In genomic region chr7:125263756-125264155, GRCm38 (mm10) we compare ENCODE assay signal across 16 mouse cellular contexts.
A peak's percentile ranks its signal among the peaks of the same experiment; 100 is the strongest.
DNase-seq lines count a peak whose midpoint lies in the region; ATAC-seq and TF ChIP-seq lines count a peak whose summit lies in the region.
"Had no signal": no experiment of that assay in that cellular context is flagged by ENCODE, and none has a peak within 500 bp of the region (broad histone marks: within the 10 kb centered on the region; RNA-seq: fewer than 3 reads in every experiment).

No protein-coding gene starts in this region.

- no peaks in the 10 kb centered on the region for H3K27me3 ChIP-seq in intestine, postnatal 0 days (replicated peaks; ENCODE audit: control insufficient read depth, insufficient read depth, low read length)
- no peaks in the 10 kb centered on the region for H3K27me3 ChIP-seq in intestine, embryonic 16.5 days (replicated peaks; ENCODE audit: control insufficient read depth, insufficient read depth, low read length)
- no peaks in the 10 kb centered on the region for H3K27me3 ChIP-seq in midbrain, embryonic 12.5 days
- no peaks in the 10 kb centered on the region for H3K27me3 ChIP-seq in midbrain, embryonic 11.5 days (ENCODE audit: control insufficient read depth, insufficient read depth, low read length)
- no peaks in the 10 kb centered on the region for H3K27me3 ChIP-seq in hindbrain, embryonic 11.5 days (ENCODE audit: control insufficient read depth, insufficient read depth, low read length)
- no peaks in the 10 kb centered on the region for H3K27me3 ChIP-seq in midbrain, embryonic 16.5 days (ENCODE audit: control insufficient read depth, insufficient read depth, low read depth, low read length)
- H3K27me3 ChIP-seq: heart, embryonic 15.5 days; intestine, embryonic 15.5 days had no signal

- DNase-seq in midbrain, embryonic 11.5 days (ENCODE audit: low spot score, missing footprints), result no peak
- no peak for DNase-seq in hindbrain, embryonic 11.5 days (ENCODE audit: low spot score)
- DNase-seq in T-cell, adult 2 months (ENCODE audit: low spot score), result no peak
- no peak for DNase-seq in spleen, postnatal 14 days (ENCODE audit: low spot score in 2 of 2)
- DNase-seq: adrenal gland, postnatal 10 days; cerebellum, postnatal 36 days; gastrocnemius, postnatal 36 days; right cerebral cortex, postnatal 4 days; thymus, postnatal 25 days had no signal

- no peak overlapping the region for H3K9ac ChIP-seq in intestine, postnatal 0 days (ENCODE audit: low read depth, low read length)
- H3K9ac ChIP-seq in intestine, embryonic 16.5 days (ENCODE audit: low read depth, low read length), result no peak overlapping the region
- no peak overlapping the region for H3K9ac ChIP-seq in midbrain, embryonic 12.5 days (replicated peaks)
- no peak overlapping the region for H3K9ac ChIP-seq in midbrain, embryonic 11.5 days (ENCODE audit: low read length)
- no peak overlapping the region for H3K9ac ChIP-seq in hindbrain, embryonic 11.5 days (ENCODE audit: low read depth, low read length)
- no peak overlapping the region for H3K9ac ChIP-seq in midbrain, embryonic 16.5 days (ENCODE audit: low read depth, low read length)
- H3K9ac ChIP-seq: heart, embryonic 15.5 days; intestine, embryonic 15.5 days had no signal

- H3K27ac ChIP-seq in intestine, postnatal 0 days (ENCODE audit: low read depth, low read length), result no peak overlapping the region
- no peak overlapping the region for H3K27ac ChIP-seq in intestine, embryonic 16.5 days (ENCODE audit: low read length)
- peak overlapping the region; percentile 74 for H3K27ac ChIP-seq in midbrain, embryonic 12.5 days (replicated peaks)
- H3K27ac ChIP-seq in midbrain, embryonic 11.5 days (ENCODE audit: low read depth, low read length), result no peak overlapping the region
- peak overlapping the region; percentile 76 for H3K27ac ChIP-seq in hindbrain, embryonic 11.5 days (ENCODE audit: low read depth, low read length)
- peak overlapping the region; percentile 77 for H3K27ac ChIP-seq in midbrain, embryonic 16.5 days (ENCODE audit: low read length)
- H3K27ac ChIP-seq: heart, embryonic 15.5 days; intestine, embryonic 15.5 days; limb, embryonic 10.5 days had no signal

- H3K4me1 ChIP-seq in intestine, postnatal 0 days (replicated peaks; ENCODE audit: control insufficient read depth, insufficient read depth, low read length), result no peaks in the 10 kb centered on the region
- H3K4me1 ChIP-seq in intestine, embryonic 16.5 days (ENCODE audit: control insufficient read depth, insufficient read depth, low read length), result no peaks in the 10 kb centered on the region
- H3K4me1 ChIP-seq in midbrain, embryonic 12.5 days, result peaks cover 15% of the 10 kb centered on the region
- H3K4me1 ChIP-seq in midbrain, embryonic 11.5 days (ENCODE audit: control insufficient read depth, insufficient read depth, low read length), result no peaks in the 10 kb centered on the region; the same call in 1 of the 2 replicates
- no peaks in the 10 kb centered on the region for H3K4me1 ChIP-seq in hindbrain, embryonic 11.5 days (replicated peaks; ENCODE audit: control insufficient read depth, insufficient read depth, low read length)
- H3K4me1 ChIP-seq in midbrain, embryonic 16.5 days (ENCODE audit: control insufficient read depth, insufficient read depth, low read length), result peaks cover 16% of the 10 kb centered on the region
- H3K4me1 ChIP-seq: heart, embryonic 15.5 days; intestine, embryonic 15.5 days had no signal

- H3K9me3 ChIP-seq in intestine, postnatal 0 days (ENCODE audit: control insufficient read depth), result no peaks in the 10 kb centered on the region
- no peaks in the 10 kb centered on the region for H3K9me3 ChIP-seq in intestine, embryonic 16.5 days (ENCODE audit: control insufficient read depth, low read length)
- no peaks in the 10 kb centered on the region for H3K9me3 ChIP-seq in midbrain, embryonic 12.5 days
- H3K9me3 ChIP-seq in midbrain, embryonic 11.5 days (ENCODE audit: control insufficient read depth, low read length), result no peaks in the 10 kb centered on the region
- H3K9me3 ChIP-seq in hindbrain, embryonic 11.5 days (ENCODE audit: control insufficient read depth, low read length), result no peaks in the 10 kb centered on the region
- no peaks in the 10 kb centered on the region for H3K9me3 ChIP-seq in midbrain, embryonic 16.5 days (replicated peaks; ENCODE audit: control insufficient read depth, low read length, poor library complexity, severe bottlenecking)
- H3K9me3 ChIP-seq: heart, embryonic 15.5 days; intestine, embryonic 15.5 days; limb, embryonic 10.5 days had no signal

- 71% methylated on average over 2 of the region's 2 CpGs for WGBS in intestine, postnatal 0 days
- WGBS in intestine, embryonic 16.5 days, result 64% methylated on average over 2 of the region's 2 CpGs
- WGBS in midbrain, embryonic 12.5 days, result 64% methylated on average over 2 of the region's 2 CpGs
- 61% methylated on average over 2 of the region's 2 CpGs for WGBS in midbrain, embryonic 11.5 days
- 58% methylated on average over 2 of the region's 2 CpGs for WGBS in hindbrain, embryonic 11.5 days
- 61% methylated on average over 2 of the region's 2 CpGs for WGBS in midbrain, embryonic 16.5 days

- peak; percentile 57 for TF ChIP-seq CTCF in intestine, postnatal 0 days (IDR thresholded peaks at IDR 0.05; ENCODE audit: low read depth)

- no peak overlapping the region for H3K4me3 ChIP-seq in intestine, postnatal 0 days (ENCODE audit: low read depth, low read length)
- H3K4me3 ChIP-seq in intestine, embryonic 16.5 days (ENCODE audit: low read length), result no peak overlapping the region
- H3K4me3 ChIP-seq in midbrain, embryonic 12.5 days, result no peak overlapping the region
- H3K4me3 ChIP-seq in midbrain, embryonic 11.5 days (ENCODE audit: low read depth, low read length), result no peak overlapping the region
- no peak overlapping the region for H3K4me3 ChIP-seq in hindbrain, embryonic 11.5 days (ENCODE audit: low read depth, low read length)
- H3K4me3 ChIP-seq in midbrain, embryonic 16.5 days (ENCODE audit: low read depth, low read length), result no peak overlapping the region
- H3K4me3 ChIP-seq: heart, embryonic 15.5 days; intestine, embryonic 15.5 days; limb, embryonic 10.5 days had no signal

- H3K4me2 ChIP-seq in intestine, postnatal 0 days (replicated peaks; ENCODE audit: low read depth), result no peak overlapping the region
- no peak overlapping the region for H3K4me2 ChIP-seq in intestine, embryonic 16.5 days (ENCODE audit: low read depth, low read length)
- H3K4me2 ChIP-seq in midbrain, embryonic 12.5 days (replicated peaks), result no peak overlapping the region
- H3K4me2 ChIP-seq in midbrain, embryonic 11.5 days, result no peak overlapping the region
- H3K4me2 ChIP-seq in hindbrain, embryonic 11.5 days (replicated peaks; ENCODE audit: low read depth, low read length), result no peak overlapping the region
- no peak overlapping the region for H3K4me2 ChIP-seq in midbrain, embryonic 16.5 days (ENCODE audit: low read length)
- H3K4me2 ChIP-seq: heart, embryonic 15.5 days; intestine, embryonic 15.5 days had no signal

- H3K36me3 ChIP-seq in intestine, postnatal 0 days (ENCODE audit: control insufficient read depth, insufficient read depth), result no peaks in the 10 kb centered on the region
- H3K36me3 ChIP-seq in intestine, embryonic 16.5 days (ENCODE audit: control insufficient read depth, insufficient read depth, low read length), result no peaks in the 10 kb centered on the region
- no peaks in the 10 kb centered on the region for H3K36me3 ChIP-seq in midbrain, embryonic 12.5 days
- H3K36me3 ChIP-seq in midbrain, embryonic 11.5 days (ENCODE audit: control insufficient read depth, insufficient read depth, low read length), result no peaks in the 10 kb centered on the region
- no peaks in the 10 kb centered on the region for H3K36me3 ChIP-seq in hindbrain, embryonic 11.5 days (ENCODE audit: control insufficient read depth, insufficient read depth, low read length)
- H3K36me3 ChIP-seq in midbrain, embryonic 16.5 days (ENCODE audit: control insufficient read depth, insufficient read depth, low read length), result no peaks in the 10 kb centered on the region
- H3K36me3 ChIP-seq: heart, embryonic 15.5 days; intestine, embryonic 15.5 days; limb, embryonic 10.5 days had no signal

- no peak for ATAC-seq in intestine, postnatal 0 days
- no peak for ATAC-seq in intestine, embryonic 16.5 days
- ATAC-seq in midbrain, embryonic 12.5 days (ENCODE audit: low FRiP score, low read depth), result no peak
- no peak for ATAC-seq in midbrain, embryonic 11.5 days (ENCODE audit: low FRiP score)
- no peak for ATAC-seq in hindbrain, embryonic 11.5 days (ENCODE audit: low FRiP score)
- ATAC-seq in midbrain, embryonic 16.5 days, result no peak
- ATAC-seq: intestine, embryonic 15.5 days had no signal

Comparison
In these comparisons a context has a peak if more than half of its experiments do, and no peak if none do; other contexts are left out.
1. H3K27ac ChIP-seq: peak in midbrain, embryonic 12.5 days (single experiment), hindbrain, embryonic 11.5 days (single experiment) and midbrain, embryonic 16.5 days (single experiment); none in intestine, postnatal 0 days (single experiment), intestine, embryonic 16.5 days (single experiment) and midbrain, embryonic 11.5 days (single experiment).